Mouse (Mus musculus) kidney, postnatal 25 days (tissue): Measurements from ENCODE around the gene 4931428L18Rik.

Experiments
- DNase-seq, 2 experiments: peaks; one replicate each; pipeline ENCODE4 v3.0.0; 2021; ENCODE audit warnings: mixed read lengths in 2 of 2

The 4931428L18Rik gene

GRCm38 (mm10) chr1:31222564-31222963 lies at the start of gene 4931428L18Rik, which contains the start of gene Pih1d3:
Gene 4931428L18Rik (minus strand): TSS chr1:31222684.
Gene Pih1d3 (plus strand): TSS chr1:31222838.
- DNase-seq: no peak

GRCm38 (mm10) chr1:31260218-31260923 lies 37.9 kb upstream of the 4931428L18Rik start:
- no peak for DNase-seq

- peak; percentile 44 to 66 for DNase-seq
Observed at GRCm38 (mm10) chr1:31233319-31234036, 11.0 kb upstream of the 4931428L18Rik start.

GRCm38 (mm10) chr1:31220599-31221250 lies 1.8 kb downstream of the 4931428L18Rik start:
- DNase-seq: no peak

- DNase-seq: no peak
Observed at GRCm38 (mm10) chr1:31214831-31215230, 7.7 kb downstream of the 4931428L18Rik start.

- peak in 1 of 2 experiments; percentile 71 for DNase-seq
Observed at GRCm38 (mm10) chr1:31210144-31210543, 12.3 kb downstream of the 4931428L18Rik start.

GRCm38 (mm10) chr1:31205770-31206169 lies 16.7 kb downstream of the 4931428L18Rik start:
- DNase-seq: no peak

DNA sequence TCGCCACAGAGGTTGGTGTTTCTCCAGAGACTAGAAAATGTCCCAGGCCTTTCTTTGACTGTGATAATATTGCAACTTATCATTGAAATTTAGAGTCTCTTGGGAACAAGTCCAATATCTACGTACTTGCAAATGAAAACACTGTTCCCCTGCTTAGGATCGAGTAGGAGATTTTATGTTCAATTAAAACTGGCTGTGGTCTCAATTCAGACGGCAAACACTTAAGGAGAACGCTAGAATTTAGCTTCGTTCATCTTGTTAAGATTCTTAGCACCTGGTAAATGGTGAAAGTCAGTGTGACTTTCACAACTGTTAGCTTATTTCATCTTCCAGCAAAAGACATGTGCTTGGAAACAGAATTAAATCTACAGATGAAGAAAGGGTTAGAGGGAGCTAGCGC lies 17.1 kb downstream of the 4931428L18Rik start:
- DNase-seq: no peak

GRCm38 (mm10) chr1:31203771-31204170 lies 18.7 kb downstream of the 4931428L18Rik start:
- DNase-seq: no peak

DNA sequence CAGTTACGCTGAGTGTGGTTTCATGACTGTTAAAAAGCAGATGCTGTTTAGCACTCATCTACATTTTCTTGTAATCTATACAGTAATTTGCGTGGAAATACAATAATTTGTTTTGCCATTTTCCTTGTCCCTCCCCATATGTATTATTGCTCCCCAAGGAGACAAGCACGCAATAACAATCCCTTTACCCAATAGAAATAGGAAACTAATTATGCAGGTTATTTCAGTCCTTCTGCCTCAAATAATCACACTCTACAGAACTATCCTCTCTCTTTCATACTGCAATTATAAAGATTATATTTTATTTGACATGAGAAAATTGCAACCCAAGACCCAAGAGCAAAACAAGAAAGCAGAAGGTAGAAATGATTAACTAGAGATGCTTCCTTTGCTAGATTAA lies 25.5 kb downstream of the 4931428L18Rik start:
- no peak for DNase-seq

- no peak for DNase-seq
Observed at GRCm38 (mm10) chr1:31195633-31196032, 26.9 kb downstream of the 4931428L18Rik start.

- DNase-seq: no peak
Observed at GRCm38 (mm10) chr1:31190237-31190866, 32.1 kb downstream of the 4931428L18Rik start.

DNA sequence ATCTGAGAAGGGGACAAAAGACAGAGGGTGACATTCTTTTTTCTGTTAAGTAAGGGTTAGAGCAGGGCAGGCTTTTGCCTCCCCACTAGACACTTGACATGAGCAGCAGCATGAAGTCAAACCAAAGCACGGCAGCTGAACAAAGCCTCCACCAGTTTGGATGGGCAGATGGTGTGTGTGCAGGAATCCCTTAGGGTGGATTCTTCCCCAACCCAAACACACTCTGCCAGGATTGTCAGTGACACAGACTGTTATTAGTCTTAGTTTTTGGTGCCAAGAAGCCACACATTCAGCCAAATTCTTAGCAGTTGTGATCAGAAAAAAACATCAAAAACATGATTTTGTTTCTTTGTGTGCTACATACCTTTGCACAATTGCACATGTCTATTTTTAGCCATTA lies 44.2 kb downstream of the 4931428L18Rik start:
- no peak for DNase-seq

GRCm38 (mm10) chr1:31176101-31176500 lies 46.4 kb downstream of the 4931428L18Rik start, which contains the start of gene Lgsn:
Gene Lgsn (plus strand): TSS chr1:31176401.
- DNase-seq: no peak

DNA sequence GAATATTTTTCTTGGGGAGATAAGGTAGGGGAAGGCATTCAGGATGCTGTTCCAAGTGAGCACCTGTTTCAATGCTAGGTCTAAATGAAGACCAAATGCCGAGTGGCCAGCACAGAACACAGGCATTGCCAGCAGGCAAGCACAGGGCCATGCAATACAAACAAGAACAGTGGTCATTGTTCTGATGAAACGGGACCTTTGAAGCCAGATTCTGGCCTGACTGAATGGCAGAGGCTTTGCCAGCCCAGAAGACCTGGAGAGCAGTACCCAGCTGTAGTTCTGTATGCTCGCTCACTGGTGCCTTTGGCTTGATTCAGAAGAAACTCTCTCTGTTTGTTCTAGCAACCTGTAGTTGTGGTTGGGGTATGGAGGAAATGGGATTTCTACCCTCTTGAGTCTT lies 47.1 kb downstream of the 4931428L18Rik start:
- DNase-seq: no peak

DNA sequence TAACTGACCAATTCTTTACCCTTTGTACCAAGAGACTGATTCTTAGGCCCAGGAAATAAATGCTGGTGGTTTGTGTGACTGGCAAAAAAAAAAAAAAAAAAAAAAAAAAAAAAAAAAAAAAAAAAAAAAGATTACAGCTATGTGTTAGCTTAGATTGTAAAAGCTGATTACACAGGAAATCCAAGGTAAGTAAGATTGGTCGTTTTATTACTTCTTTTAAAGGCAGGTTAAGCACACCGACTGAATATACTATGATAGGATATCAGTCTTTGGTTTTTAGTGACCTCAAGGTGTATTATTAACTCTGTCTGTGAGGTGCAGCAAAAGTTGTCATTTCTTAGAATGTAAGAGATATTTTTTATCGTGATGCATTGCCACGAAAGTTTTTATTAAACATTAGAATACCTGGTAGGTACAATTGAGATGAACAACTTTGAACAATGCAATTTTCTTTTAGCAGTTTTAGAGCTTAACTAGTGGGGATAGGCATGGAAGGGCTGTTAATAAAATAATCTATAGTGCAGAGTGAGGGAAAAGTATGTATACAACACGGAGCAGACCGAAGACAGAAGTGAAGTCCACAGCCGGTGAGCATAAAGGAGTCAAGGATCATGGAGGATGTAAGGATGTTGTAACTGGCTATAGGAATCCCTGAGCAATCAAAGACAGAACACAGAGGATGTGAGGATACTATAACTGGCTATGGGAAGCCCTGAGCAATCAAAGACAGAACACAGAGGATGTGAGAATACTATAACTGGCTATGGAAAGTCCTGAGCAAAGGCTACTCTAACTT lies 57.0 kb downstream of the 4931428L18Rik start:
- no peak for DNase-seq

- DNase-seq: no peak
Observed at GRCm38 (mm10) chr1:31164527-31165189, 57.8 kb downstream of the 4931428L18Rik start.

GRCm38 (mm10) chr1:31156884-31157283 lies 65.6 kb downstream of the 4931428L18Rik start:
- DNase-seq: no peak

DNA sequence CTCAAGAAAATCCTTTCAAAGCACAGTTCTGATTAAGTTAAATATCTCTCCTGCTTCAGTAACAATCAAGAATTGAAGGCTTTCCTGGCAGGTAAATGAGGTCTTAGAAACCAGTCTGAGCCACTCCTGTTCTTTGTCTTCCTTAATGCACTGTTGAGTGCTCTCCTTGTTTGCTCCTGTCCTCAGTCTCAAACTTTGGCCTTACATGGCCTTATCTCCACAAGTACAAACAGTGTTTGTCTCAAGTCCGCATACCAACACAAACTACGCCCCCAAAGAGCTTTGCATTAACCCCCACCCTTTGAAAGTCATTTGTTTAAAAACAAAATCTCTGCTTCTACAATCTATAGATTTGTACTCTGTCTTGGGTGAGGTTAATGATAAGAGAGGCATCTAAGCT lies 66.3 kb downstream of the 4931428L18Rik start:
- DNase-seq: no peak

GRCm38 (mm10) chr1:31153793-31154349 lies 68.6 kb downstream of the 4931428L18Rik start:
- peak; percentile 65 to 70 for DNase-seq

- peak; percentile 7 to 37 for DNase-seq
Observed at GRCm38 (mm10) chr1:31152799-31153426, 69.6 kb downstream of the 4931428L18Rik start.
